Mouse (Mus musculus) adrenal gland, postnatal 10 days (tissue): Measurements from ENCODE around the gene Polr2a. TPM values are rescaled to one million over a fixed set of nuclear protein-coding genes. Genes with fewer than 3 reads are reported as not detected.
A peak's percentile ranks its signal among the peaks of the same experiment; 100 is the strongest.

Source experiments
- DNase-seq: peaks from one replicate; pipeline ENCODE4 v3.0.0; 2021; ENCODE audit warnings: mixed read lengths
- total RNA-seq, 2 experiments: library from RNA; stranded (reverse); gene quantifications; 2 replicates each; pipeline ENCODE4 v1.2.3; 2021

Polr2a gene
- total RNA-seq, 2 experiments from 2014 or later, result 53.9 to 67.5 TPM

DNA sequence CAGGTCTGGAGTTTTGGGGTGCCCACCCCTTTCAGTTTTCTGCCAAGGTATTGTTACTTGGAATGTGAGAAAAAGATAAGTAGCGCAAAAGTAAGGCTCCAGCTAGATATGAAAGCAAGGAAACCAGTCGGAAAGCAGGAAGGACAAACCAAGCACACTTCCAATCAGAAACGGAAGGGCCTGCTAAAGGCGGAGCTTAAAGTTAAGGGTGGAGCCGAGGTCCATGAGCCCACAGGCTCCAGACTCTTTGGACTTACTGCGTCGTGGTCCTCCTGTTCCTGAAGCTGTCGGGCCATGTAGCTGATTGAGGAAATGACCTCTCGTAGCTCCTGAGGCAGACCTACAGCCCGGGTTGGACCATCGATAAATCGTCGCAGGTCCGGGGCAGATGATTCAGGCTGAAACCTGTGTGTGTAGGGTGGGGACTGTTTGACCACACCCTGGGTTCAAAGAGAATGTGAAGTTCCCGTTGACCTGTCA lies 26.4 kb upstream of the Polr2a start:
- peak; percentile 47 for DNase-seq

DNA sequence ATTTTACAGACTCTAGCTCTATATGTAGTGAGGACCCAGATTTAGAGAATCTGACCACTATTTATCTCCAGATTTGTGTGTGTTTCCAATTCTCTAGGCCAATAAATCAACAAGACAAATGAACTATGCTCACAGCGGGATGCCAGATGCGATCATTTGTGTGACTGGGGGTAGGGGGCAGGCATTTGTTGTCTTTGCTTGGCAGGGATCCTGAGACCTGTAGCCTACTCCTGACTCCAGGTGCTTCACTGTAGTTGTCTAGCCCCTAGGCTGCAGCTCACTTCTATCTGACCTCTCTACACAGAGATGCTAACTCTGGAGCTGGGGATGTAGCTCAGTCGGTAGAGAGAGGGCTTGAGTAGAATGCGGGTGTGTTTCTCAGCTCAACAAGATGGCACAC lies 23.4 kb upstream of the Polr2a start:
- DNase-seq, result no peak

DNA sequence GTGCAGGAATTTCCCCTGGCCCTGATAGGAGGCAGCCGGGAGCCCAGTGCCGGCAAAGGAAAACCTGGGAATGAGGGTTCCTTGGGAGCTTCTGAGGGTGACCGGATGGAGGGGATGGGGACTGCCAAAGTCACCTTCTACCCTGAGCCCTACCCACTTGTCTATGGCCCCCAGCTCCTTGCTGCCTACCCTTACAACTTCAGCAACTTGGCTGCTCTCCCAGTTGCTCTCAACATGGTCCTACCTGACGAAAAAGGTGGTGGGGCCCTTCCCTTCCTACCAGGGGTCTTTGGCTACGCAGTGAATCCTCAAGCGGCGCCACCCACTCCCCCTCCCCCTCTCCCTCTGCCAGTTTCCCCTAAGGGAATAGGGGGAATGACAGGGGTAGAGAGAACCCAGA lies 20.5 kb upstream of the Polr2a start:
- no peak for DNase-seq

DNA sequence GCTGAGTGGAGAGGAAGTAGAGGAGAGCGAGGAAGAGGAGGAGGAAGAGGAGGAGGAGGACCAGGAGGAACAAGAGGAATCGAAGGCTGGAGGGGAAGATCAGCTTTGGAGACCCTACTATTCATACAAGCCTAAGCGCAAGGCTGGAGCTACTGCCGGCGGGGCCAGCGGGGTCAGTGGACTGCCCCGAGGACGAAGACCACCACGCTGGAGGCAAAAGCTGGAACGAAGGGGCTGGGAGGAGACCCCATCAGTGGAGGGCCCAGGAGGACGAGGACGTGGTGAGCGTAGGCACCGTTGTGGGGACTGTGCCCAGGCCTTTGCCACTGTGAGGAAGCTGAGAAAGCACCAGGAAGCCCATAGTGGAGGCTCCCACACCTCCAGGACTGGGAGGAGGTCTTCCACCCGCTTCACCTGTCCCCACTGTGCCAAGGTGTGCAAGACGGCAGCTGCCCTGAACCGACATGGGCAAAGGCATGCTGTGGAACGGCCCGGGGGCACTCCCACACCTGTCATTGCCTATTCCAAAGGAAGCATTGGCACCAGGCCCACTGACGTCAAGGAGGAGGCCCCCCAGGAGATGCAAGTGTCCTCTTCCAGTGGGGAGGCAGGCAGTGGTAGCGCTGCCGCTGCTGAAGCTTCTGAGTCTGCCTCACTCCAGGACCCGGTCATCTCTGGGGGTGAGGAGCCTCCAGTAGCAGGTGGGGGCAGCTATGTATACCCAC lies 20.0 kb upstream of the Polr2a start:
- DNase-seq, result no peak

DNA sequence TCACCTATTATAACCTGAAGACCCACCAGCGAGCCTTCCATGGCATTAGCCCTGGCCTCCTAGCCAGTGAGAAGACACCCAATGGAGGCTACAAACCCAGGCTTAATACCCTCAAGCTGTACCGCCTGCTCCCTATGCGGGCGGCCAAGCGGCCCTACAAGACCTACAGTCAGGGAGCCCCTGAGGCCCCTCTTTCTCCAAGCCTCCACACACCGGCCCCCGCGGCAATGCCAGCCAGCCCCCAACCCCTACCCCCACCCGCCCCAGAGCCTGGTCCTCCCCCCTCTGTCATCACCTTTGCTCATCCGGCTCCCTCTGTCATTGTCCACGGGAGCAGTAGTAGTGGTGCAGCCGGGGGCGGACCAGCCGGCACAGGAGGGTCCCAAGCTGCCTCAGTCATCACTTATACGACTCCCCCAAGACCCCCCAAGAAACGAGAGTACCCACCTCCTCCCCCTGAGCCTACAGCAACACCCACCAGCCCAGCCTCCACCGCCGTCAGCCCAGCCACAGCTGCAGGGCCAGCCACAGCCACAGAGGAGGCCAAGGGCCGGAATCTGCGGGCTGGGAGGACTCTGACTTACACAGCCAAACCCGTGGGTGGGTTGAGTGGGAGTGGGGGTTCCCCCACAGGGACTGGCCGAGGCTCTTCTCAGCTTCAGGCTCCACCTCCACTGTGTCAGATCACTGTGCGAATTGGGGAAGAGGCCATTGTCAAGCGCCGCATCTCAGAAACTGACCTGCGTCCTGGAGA lies 19.2 kb upstream of the Polr2a start:
- DNase-seq, result no peak

DNA sequence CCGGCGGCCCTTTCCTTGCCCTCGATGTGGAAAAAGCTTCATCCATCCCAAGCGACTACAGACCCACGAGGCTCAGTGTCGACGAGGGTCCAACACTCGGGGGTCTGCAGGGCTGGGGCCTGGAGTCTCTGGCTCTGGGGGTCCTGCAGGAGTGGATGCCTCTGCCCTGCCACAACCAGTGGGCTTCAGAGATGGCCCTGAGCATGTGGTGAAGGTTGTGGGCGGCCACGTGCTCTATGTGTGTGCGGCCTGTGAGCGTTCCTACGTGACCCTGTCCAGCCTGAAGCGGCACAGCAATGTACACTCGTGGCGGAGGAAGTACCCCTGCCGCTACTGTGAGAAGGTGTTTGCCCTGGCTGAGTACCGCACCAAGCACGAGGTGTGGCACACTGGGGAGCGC lies 18.1 kb upstream of the Polr2a start:
- no peak for DNase-seq

DNA sequence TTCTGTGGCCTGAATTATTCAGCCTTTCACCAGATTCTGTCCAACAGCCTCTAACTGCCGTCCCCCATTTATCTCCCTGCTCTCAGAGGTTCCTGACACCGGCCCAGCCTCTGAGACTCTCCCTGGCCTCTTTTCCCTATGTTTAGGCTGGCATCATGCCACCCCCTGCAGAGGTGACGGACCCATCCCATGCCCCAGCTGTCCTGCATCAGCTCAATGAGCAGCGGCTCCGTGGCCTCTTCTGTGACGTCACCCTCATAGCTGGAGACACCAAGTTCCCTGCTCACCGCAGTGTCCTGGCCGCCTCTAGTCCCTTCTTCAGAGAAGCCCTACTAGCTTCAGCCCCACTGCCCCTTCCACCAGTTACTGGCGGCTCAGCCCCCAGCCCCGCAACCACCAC lies 17.3 kb upstream of the Polr2a start:
- no peak for DNase-seq

DNA sequence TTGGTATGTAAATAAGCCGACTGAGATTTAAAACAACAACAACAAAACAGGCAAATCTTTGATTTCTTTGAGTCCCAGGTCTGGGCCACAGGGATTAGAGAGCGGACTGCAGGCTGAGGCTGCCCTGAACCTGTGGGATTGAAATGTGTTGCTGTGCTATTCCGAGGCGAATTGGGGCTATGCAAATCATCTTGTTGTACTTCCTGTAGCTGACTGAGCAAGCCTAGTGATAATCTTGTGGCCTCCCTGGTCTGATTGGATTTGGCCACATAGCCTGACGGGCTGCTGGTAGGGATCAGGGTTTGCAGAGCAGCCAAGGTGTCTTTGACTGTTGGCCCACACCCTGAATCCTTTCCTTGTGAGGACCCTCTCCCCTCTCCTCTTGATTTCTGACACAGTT lies 16.5 kb upstream of the Polr2a start:
- DNase-seq, result no peak

DNA sequence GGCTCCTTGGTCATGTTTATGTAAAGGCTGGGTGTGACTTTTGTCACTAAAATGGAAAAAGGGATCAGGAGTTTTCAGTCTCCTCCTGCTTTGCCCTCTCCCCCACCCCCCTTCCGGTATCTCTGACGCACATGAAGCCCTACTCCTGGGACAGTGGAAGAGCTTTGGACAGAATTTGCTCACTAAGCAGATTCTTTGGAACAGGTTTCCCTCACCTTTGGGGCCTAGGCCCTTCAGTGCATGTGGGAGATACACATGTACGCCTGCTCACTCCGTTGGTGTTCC lies 9.1 kb upstream of the Polr2a start:
- no peak for DNase-seq

DNA sequence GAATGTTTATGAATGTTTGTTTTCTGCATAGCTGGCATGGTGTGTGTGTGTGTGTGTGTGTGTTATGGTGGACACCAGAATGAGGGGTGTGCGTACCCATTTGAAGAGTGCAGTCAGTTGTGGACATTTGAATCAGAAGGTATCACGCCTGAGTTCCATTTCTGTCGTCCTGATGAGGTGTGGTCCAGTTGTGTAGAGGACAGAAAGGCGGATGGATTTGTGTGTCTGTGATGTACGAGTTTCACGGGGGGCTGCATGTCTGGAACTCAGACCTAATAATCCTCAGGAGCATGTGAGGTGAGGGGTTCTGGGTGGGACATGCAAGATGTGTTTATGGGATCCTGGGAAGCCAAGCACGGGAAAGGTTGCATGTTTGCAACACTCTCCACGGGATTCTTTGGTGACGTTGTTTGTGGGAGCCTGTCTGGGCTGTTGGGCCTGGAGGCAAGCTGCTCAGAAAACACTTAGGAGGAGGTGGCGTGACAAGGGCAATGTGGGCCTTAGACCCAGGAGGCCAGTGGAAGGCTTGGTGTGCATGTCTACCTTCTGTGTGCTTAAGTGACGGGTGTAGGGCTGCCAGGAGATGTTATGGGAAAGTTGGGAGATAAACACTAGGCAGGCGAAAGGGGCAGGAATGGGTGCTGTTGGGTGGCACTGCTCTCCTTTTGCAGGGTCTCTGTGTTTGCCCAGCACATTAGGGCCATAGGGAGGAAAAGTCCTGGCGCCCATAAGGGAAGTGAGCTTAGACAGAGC lies 8.6 kb upstream of the Polr2a start:
- DNase-seq, result no peak

DNA sequence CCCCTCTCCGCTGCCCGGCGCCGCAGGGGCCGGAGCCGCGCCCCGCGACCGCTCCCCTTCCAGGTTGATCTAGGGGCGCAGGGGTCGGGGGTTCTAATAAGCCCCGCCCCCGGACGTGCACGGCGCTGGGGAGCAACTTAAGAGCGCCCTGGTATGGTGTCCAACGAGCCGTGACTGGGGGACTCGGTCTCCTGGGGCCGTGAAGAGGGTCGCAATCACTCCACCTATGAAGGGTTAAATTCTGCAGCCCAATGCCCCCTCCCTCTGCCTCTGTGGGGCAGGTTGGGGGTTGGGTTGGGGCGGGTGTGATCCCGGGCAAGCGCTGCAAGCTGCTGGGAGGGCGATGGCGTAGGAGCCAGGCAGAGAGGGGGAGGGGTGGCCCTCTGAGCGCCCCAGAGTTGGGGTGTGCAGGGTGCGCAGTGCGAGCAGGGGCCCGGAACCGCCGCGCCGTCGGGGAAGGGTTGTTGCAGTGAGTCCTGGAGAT lies 7.7 kb upstream of the Polr2a start:
- DNase-seq, result peak; percentile 84

DNA sequence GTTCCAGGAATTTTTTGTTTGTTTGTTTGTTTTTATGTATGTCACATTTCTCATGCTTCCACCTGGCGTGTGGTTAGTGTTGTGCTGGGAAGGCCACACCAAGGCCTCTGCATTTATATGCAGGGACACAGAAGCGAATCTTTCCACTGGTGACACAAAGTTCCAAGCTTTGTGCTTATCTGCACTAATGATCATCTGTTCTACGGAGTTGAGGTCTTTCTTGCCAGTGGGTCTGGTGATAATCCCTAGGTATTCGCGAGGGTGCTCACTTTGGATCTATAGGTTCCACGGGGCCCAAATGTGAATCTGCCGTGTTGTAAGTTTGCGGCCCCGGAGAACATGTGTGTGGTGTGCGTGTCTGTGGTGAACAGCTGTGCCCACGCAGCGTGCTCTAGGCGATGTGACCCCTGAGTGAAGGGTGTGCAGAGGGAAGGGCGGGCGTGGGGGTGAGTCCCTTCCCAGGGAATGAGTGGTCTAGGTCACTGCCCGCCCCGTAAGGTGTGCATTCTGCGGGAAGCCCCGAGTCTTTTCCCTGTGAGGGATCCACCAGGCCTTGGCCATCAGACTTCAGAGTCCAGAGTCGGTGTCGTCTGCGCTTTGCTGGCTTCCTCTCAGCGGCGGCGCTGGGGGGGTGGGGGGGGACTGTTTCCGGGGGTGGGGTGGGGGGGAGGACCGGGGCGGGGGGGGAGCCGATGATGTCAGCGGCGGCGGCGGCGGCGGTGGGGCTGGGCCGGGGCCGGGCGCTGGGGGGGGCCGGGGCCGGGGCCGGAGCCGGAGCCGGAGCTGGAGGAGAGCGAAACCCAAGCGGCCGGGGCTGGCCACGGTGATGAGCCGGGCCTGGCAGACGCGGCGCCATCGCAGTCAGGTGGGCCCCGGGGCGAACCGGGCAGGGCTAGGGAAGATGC lies 7.0 kb upstream of the Polr2a start, which contains the start of gene Zbtb4:
TSS of gene Zbtb4 (plus strand) at position 692 of the 905 bp plus-strand sequence.
- DNase-seq, result peak; percentile 68

DNA sequence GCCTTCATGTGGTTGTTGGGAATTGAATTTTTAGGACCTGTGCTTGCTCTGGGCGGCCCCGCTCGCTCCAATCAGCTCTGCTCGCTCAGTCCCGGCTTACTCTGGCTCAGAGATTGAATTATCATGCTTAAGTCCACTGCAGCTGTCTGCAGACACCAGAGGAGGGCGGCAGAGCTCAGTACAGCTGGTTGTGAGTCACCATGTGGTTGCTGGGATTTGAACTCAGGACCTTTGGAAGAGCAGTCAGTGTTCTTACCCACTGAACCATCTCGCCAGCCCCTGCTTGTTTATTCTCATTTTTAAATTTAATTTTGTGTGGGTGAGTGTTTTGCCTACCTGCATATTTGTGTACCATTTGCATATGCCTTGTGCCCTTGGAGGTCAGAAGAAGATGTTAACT lies 5.1 kb upstream of the Polr2a start:
- no peak for DNase-seq

DNA sequence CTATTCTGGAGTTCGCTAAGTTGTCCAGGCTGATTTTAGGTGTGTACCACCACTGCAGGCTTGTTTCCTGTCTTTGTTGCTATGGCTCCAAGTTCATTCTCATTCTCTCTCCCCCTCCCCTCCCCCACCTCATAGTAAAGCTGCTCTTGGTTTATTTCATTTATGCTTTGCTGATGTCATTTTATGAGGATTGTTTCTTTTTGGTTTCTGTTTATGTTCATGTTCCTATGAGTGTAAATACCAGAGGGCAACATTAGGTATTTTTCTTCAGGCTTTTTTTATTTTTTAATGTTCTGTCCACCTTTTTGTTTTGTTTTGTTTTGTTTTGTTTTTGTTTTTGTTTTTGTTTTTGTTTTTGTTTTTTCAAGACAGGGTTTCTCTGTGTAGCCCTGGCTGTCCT lies 3.4 kb upstream of the Polr2a start, which contains the start of gene Slc35g3:
TSS of gene Slc35g3 (minus strand) at position 101 of the 400 bp plus-strand sequence.
- no peak for DNase-seq

DNA sequence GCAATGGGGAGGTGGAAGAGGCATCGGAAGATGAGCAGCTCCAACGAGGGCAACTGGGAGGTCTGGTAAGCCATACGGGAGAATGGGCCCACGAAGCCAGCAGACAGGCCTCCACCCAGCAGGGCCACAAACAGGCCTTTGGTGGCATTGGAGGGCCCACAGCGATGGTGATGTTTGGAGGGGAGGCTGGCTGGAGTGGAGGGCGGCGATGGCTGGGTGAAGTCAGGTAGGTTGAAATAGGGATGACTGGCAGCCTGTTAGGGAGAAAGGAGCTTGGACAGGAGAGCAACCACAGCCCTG lies 2.4 kb upstream of the Polr2a start:
- DNase-seq, result no peak

DNA sequence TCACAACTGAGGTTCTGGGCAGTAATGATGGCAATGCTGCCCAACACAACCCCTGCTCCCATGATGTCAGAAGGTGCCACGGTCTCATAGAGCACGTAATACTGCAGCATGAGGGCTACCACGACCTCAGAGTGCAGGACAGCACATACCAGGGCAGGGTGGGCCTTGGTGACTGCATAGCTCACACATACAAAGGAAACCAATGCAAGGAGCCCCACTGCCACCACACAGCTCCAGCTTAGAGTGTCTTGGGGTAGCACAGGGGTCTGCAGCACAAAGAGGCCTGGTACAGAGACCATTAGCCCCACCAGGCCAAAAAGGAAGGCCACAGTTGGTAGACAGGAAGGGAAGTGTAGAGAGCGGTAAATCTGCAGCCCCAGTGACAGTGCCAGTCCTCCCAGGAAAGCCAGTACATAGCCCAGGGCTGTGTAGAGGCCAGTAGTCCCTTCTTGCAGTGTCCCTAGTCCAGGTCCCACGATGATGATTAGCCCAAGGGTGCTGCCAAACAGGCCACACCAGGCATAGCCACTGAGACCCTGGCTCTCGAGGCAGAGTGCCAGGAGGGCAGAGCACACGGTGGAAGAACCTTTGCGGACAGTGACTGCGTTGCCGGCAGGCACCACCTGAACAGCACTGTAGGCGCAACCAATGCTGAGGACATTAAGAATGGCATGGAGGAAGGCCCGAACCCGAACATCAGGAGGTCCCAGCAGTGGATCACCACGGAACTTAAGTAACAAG lies 1.9 kb upstream of the Polr2a start:
- no peak for DNase-seq

DNA sequence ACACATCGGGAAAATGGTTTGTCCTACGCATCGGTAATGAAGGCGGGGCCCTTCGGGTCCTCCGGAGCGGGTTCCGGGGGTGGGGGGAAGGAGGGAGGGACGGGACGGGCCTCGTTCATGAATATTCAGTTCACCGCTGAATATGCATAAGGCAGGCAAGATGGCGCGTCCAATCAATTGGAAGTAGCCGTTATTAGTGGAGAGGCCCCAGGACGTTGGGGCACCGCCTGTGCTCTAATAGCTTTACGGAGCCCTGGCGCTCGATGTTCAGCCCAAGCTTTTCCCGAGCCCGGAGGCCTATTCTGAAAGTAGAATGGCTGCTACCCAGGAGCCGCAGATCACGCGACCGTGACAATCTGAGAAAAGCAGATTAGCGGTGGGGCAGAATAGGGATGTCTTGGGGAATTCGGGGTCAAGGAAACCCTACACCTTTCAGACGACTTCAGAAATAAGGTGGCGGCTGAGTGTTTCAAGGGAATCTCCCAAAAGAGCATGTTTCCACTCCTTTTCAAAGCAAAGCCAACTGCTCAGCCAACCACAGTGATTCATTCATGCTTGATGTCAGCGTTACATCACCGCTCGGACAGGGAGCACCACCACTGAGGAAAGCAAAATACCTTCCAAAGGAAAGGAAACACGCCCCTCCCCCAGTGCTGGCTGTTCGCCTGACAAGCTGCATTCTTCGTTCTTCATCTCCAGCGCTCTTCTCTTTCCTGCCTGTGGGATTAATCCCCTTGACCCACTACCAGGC lies 709 bp upstream of the Polr2a start:
- peak; percentile 90 for DNase-seq

DNA sequence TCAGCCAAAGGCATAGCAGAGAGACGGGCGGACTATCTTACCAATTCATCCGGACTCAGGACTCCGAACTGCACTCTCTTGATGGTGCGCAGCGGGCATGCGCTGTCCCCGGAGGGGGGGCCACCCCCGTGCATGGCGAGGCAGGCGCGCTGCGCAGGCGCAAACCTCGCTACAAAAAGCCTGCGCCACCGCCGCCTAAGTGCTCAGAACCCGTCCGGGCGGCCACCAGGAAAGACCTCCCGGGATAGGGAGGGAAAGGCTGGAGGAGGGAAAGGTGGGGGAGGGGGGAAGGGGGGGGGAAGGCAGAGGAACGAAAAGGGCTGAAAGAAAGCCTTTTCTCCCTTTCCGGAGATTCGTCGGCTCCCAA lies 364 bp downstream of the Polr2a start:
- peak; percentile 99 for DNase-seq

DNA sequence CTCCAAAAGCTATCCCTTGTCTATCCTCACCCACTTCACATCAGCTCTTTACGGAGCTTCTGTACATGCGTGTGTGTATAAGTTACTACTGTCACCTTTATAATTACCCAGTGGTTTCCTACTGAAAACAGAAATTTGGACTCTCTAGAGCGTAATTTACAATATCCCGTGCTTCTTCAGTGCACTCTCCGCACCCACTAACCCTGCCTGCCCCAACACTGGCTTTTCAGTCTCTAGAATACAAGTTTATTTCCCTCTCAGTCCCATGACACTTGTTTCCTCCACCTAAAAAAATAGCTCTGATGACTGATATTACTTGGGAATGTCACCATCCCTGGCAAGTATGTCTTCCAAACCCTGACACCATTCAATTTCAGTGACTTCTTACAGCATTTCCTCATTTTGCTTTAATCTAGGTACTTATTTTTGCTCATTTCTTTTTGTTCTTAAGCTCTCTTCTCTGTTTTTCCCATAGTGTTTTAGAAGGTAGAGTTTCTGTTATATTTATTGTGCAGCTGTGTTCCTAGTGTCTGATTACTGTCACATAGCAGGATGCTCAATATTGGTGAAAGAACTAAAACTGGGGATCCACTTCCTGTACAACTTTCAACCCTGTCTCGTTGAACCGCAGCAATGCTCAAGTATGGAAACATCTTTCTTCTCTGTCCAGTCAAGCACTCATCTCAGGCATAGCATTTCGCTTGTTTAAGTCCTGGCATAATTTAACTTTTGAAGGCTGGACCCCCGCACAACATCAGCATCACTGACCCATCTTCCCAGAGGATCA lies 941 bp downstream of the Polr2a start:
- no peak for DNase-seq

DNA sequence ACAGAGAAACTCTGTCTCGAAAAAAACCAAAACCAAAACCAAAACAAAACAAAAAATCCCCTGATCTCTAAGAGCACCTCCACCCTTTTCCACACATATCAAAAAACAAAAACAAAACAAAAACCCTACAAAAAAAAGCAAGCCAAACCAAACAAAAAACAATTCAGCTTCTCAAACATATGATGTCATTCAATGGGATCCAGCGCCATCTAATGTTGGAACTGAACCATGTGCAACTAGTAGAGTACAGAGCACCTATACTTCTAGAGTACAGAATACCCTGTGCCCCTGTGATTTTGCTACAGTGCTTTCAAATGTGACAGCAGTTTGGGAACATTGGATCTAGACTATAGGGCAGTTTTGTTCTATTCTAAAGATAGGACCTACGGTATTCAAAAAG lies 3.7 kb downstream of the Polr2a start:
- DNase-seq, result peak; percentile 59
